Mouse (Mus musculus): Measurements from ENCODE around the gene Eid2b. TPM values are rescaled to one million over a fixed set of nuclear protein-coding genes. Genes with fewer than 3 reads are reported as not detected.

Gene Eid2b
- total and polyA plus RNA-seq, 3 experiments = 7.2 to 13.0 (median 11.2) TPM

DNA sequence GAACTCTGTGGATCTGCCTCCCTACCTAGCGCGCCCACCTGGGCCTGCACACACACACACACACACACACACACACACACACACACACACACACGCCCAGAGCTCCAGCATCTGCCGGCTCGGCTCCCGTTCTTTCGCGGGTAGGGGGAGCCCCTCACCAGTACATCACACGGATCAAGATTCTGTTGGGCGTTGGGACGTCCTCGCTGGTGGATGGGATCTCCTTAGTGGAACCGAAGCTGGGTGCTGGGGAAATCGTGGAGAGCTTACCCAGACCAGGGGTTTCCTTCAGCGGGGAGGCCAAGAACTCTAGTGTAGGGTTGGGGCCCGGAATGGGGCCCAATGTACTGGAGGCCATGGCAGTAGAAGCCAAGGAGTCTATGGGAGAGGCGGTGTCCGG lies 12.6 kb downstream of the Eid2b start:
- H3K4me1 ChIP-seq (ENCODE audit: control insufficient read depth, insufficient read depth, low read length) = no peaks in the 10 kb centered on the region
- intact Hi-C loops (cut with DNase I) = no loop called here
- H3K27me3 ChIP-seq (ENCODE audit: control insufficient read depth, insufficient read depth, low read length) = peaks cover 16% of the 10 kb centered on the region
- H3K79me2 ChIP-seq (replicated peaks; ENCODE audit: control insufficient read depth, insufficient read depth, low read length) = no peaks in the 10 kb centered on the region
- H3K36me3 ChIP-seq (ENCODE audit: control insufficient read depth, insufficient read depth, low read length) = no peaks in the 10 kb centered on the region
- no peak overlapping the region for H3K9ac ChIP-seq (ENCODE audit: low read depth, low read length)
- no peak for TF ChIP-seq CTCF (IDR thresholded peaks at IDR 0.05)
- TF ChIP-seq POLR2A (IDR thresholded peaks at IDR 0.05; ENCODE audit: insufficient read depth, low read depth, low read length) = no peak
- no peak for TF ChIP-seq EP300 (IDR thresholded peaks at IDR 0.05; ENCODE audit: insufficient read depth, low read depth, low read length)
- no peak overlapping the region for H3K4me3 ChIP-seq
- 2% methylated on average over 18 of the region's 18 CpGs for WGBS
- no peak for DNase-seq
- no peak overlapping the region for H3K27ac ChIP-seq

DNA sequence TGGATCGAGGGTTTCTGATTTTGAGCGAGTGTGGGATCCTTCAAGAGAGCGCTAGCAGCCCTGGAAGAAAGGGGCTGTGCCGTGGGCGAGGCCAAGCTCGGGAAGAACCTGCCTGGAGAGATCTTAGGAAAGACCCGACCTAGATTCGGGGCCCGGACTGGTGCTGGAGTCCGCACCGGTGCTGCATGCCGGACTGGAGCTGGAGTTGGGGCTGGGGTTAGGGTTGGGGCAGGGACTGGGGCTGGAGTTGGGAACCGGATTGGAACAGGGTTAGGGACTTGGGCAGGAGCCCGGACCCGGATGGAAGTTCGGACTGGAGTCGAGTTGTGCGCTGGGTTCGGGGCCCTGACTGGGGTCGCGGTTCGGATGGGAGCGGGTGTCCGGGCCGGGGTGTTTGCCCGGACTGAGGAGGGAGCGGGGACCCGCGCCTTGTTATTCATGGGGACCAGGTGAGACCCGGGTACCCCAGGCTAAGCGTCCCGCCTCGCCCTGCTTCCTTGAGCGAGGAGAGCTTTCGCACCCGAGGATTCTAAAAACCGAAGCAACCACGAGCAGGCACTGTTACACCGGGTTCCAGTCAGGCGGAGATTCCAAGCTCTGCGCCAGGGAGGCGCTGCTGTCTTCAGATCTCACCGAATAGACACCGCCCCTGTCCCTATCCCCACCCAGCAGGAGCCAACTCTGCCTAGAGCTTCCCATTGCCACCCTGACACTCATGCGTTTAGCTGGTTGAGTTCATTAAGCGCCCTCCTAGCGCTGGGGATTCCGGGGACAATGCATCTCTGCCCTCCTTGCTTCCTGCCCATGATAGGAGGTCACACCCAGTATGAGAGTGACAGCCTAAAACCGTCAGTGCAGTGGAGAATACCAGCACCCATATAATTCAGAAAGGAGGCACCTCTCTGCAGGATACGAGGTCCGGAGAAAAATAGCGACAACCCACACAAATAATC lies 13.4 kb downstream of the Eid2b start, which contains the start of gene Selenov:
Gene Selenov, minus strand, starts transcription at position 549 of the 953 bp plus-strand sequence.
- WGBS = 2% methylated on average over 52 of the region's 52 CpGs
- no peak within 1 kb of the TSS for H3K9ac ChIP-seq (ENCODE audit: low read depth, low read length)
- H3K4me1 ChIP-seq (ENCODE audit: control insufficient read depth, insufficient read depth, low read length) = no peaks in the 10 kb centered on the region
- no peak for TF ChIP-seq EP300 (IDR thresholded peaks at IDR 0.05; ENCODE audit: insufficient read depth, low read depth, low read length)
- no peak for TF ChIP-seq POLR2A (IDR thresholded peaks at IDR 0.05; ENCODE audit: insufficient read depth, low read depth, low read length)
- TF ChIP-seq CTCF (IDR thresholded peaks at IDR 0.05) = no peak
- H3K27me3 ChIP-seq (ENCODE audit: control insufficient read depth, insufficient read depth, low read length) = peaks cover 16% of the 10 kb centered on the region
- H3K79me2 ChIP-seq (replicated peaks; ENCODE audit: control insufficient read depth, insufficient read depth, low read length) = no peaks in the 10 kb centered on the region
- no peak for DNase-seq
- no peak within 1 kb of the TSS for H3K27ac ChIP-seq
- no peak within 1 kb of the TSS for H3K4me3 ChIP-seq
- H3K36me3 ChIP-seq (ENCODE audit: control insufficient read depth, insufficient read depth, low read length) = no peaks in the 10 kb centered on the region
- intact Hi-C loops (cut with DNase I) = no loop called here

DNA sequence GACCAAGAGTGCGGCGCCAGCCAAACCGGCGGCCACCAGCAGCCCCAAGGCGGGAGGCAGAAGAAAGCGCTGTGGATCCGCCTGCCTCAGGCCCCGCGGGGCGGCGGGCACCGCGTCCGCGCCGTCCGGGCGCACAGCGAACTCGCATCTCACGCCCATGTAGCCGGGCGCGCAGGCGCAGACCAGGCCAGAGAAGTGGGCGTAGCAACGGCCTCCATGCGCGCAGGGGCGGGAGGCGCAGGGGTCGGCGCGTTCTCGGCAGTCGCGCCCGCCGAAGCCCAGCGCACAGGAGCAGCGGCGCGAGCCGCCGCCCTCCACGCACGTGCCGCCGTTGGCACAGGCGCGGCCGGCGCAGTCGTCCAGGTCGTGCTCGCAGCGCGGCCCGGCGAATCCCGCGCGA lies 16.9 kb downstream of the Eid2b start:
- TF ChIP-seq CTCF (IDR thresholded peaks at IDR 0.05) (no peak), POLR2A (IDR thresholded peaks at IDR 0.05; ENCODE audit: insufficient read depth, low read depth, low read length) (no peak), EP300 (IDR thresholded peaks at IDR 0.05; ENCODE audit: insufficient read depth, low read depth, low read length) (no peak)
- H3K27me3 ChIP-seq (ENCODE audit: control insufficient read depth, insufficient read depth, low read length) = peaks cover 13% of the 10 kb centered on the region
- no peaks in the 10 kb centered on the region for H3K36me3 ChIP-seq (ENCODE audit: control insufficient read depth, insufficient read depth, low read length)
- H3K4me1 ChIP-seq (ENCODE audit: control insufficient read depth, insufficient read depth, low read length) = no peaks in the 10 kb centered on the region
- H3K9ac ChIP-seq (ENCODE audit: low read depth, low read length) = 0 out of 2 replicates have a peak overlapping the region, but pooled peaks have one; percentile 4
- H3K79me2 ChIP-seq (replicated peaks; ENCODE audit: control insufficient read depth, insufficient read depth, low read length) = no peaks in the 10 kb centered on the region
- H3K4me3 ChIP-seq = peak overlapping the region; percentile 15; the same call in 1 of the 2 replicates
- WGBS = 12% methylated on average over 61 of the region's 63 CpGs
- intact Hi-C loops (cut with DNase I) = no loop called here
- peak; percentile 47 to 55 for DNase-seq
- no peak overlapping the region for H3K27ac ChIP-seq

DNA sequence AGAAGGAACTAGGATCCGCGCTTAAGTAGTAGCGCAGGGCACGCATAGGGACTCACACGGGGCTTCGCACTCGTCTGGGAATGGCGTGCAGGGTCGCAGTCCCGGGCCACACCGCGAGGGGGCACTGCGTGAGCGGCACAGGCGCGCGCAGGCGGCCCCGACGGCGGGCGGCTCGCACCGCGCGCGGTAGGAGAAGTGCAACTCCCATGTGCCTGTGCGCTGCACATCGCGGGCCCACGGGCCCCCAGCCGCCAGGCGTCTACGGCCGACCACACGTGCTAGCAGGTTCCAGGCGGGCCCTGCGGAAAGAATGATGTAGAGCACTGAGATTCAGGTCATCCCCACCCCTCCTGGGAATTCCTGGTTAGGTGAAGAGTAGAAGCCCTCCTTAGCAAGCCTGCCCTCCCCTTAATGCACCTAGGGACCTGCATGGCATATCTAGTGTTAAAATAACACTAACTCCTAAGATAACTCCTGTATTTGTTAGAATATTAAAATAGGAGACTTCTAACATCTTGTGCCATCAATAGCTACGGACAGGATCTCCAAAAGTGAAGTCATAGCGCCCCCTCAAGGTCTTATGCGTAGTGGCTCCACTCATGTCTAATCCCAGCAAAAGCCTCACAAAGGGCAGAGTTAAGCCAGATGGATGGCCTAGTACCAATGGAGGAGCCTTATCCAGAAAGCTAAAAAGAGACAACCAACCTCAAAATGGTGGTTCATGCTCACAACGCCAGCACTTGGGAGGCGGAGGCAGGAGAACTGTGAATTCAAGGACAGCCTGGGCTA lies 21.5 kb downstream of the Eid2b start:
- no peak overlapping the region for H3K9ac ChIP-seq (ENCODE audit: low read depth, low read length)
- peaks cover 9% of the 10 kb centered on the region for H3K27me3 ChIP-seq (ENCODE audit: control insufficient read depth, insufficient read depth, low read length)
- H3K36me3 ChIP-seq (ENCODE audit: control insufficient read depth, insufficient read depth, low read length) = no peaks in the 10 kb centered on the region
- H3K4me1 ChIP-seq (ENCODE audit: control insufficient read depth, insufficient read depth, low read length) = no peaks in the 10 kb centered on the region
- DNase-seq = no peak
- no peak overlapping the region for H3K4me3 ChIP-seq
- H3K79me2 ChIP-seq (replicated peaks; ENCODE audit: control insufficient read depth, insufficient read depth, low read length) = no peaks in the 10 kb centered on the region
- H3K27ac ChIP-seq = no peak overlapping the region
- WGBS = 31% methylated on average over 43 of the region's 43 CpGs
- intact Hi-C loops (cut with DNase I) = loop anchor here (1.0 kb wide), 1 partner anchor 151 kb away; no protein-coding TSS in a partner anchor
- no peak for TF ChIP-seq POLR2A (IDR thresholded peaks at IDR 0.05; ENCODE audit: insufficient read depth, low read depth, low read length)
- TF ChIP-seq EP300 (IDR thresholded peaks at IDR 0.05; ENCODE audit: insufficient read depth, low read depth, low read length) = no peak
- TF ChIP-seq CTCF (IDR thresholded peaks at IDR 0.05) = peak; percentile 63

DNA sequence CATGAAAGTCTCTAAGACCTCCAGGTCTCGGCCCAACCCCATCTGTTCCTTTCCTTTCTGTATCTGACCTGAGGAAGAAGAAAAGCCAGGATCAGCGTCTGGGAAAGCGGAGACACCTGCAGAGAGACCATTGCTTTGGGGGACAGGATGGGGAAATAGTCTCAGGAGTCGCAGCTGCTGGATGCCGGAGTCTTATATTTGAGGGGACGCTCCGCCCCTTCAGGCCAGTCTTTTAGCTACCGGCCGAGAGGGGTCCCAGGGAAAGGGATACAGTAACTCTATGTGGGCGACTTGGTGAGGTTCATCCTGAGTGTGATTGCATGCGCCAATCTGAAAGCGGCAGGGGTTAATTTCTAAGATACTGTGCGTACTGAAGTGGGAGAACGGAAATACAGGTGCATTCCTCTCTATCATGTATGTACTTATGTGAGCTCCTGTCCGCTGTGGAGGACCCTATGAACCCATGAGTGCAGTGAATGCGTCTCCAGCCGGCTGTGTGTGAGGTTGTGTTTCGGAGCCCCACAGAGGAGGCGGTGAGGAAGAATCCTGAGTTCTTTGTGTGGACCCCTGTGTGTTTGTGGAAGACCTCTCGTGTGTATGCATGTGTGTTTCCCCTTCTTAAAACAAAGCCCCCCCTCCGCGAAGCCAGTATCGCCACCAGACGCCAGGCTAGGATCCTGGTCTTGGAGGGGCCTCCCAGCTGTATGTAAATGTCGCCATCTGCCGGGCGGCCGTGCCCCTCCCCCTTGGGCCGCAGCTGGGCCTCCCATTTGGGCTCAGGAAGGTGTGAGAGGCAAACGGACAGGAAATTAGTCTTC lies 24.3 kb downstream of the Eid2b start, which contains the start of gene Dll3:
Gene Dll3, minus strand, starts transcription at position 623 of the 818 bp plus-strand sequence.
- Histone ChIP-seq H3K4me3 (no peak within 1 kb of the TSS), H3K9ac (ENCODE audit: low read depth, low read length) (no peak within 1 kb of the TSS), H3K27ac (no peak within 1 kb of the TSS), H3K79me2 (replicated peaks; ENCODE audit: control insufficient read depth, insufficient read depth, low read length) (no peaks in the 10 kb centered on the region), H3K27me3 (ENCODE audit: control insufficient read depth, insufficient read depth, low read length) (peaks cover 7% of the 10 kb centered on the region), H3K36me3 (ENCODE audit: control insufficient read depth, insufficient read depth, low read length) (no peaks in the 10 kb centered on the region), H3K4me1 (ENCODE audit: control insufficient read depth, insufficient read depth, low read length) (no peaks in the 10 kb centered on the region)
- WGBS = 4% methylated on average over 30 of the region's 30 CpGs
- no peak for TF ChIP-seq POLR2A (IDR thresholded peaks at IDR 0.05; ENCODE audit: insufficient read depth, low read depth, low read length)
- no peak for TF ChIP-seq EP300 (IDR thresholded peaks at IDR 0.05; ENCODE audit: insufficient read depth, low read depth, low read length)
- TF ChIP-seq CTCF (IDR thresholded peaks at IDR 0.05) = peak; percentile 75
- intact Hi-C loops (cut with DNase I) = loop anchor here (2.0 to 5.0 kb wide), 2 partner anchors 87 to 250 kb away; partner anchors contain the start of gene Psmc4
- peak; percentile 49 to 74 for DNase-seq

Measured in heart, adult 2 months (tissue).